Mouse (Mus musculus) liver, embryonic 12.5 days (tissue): ENCODE data around the gene Gdap2. TPM values are rescaled to one million over a fixed set of nuclear protein-coding genes. Genes with fewer than 3 reads are reported as not detected.

Experiments used
- ATAC-seq: fragments of 200-750 bp; cut with Nextera tagmentation; 2 replicates; pipeline ENCODE4 v1.8.0; 2017; ENCODE audit warnings: moderate number of reproducible peaks, mild to moderate bottlenecking, moderate library complexity
- H3K27ac ChIP-seq: fragments of 300-500 bp; sonication (generic); 2 replicates; pipeline ENCODE4 v1.5.1; 2016; ENCODE audit warnings: mild to moderate bottlenecking
- H3K27me3 ChIP-seq: fragments of 300-500 bp; sonication (generic); replicated peaks from 2 replicates; pipeline ENCODE4 v1.6.1; 2016; ENCODE audit warnings: mild to moderate bottlenecking, moderate library complexity
- H3K36me3 ChIP-seq: fragments of 300-500 bp; sonication (generic); 2 replicates; pipeline ENCODE4 v1.6.1; 2016; ENCODE audit warnings: mild to moderate bottlenecking, moderate library complexity
- H3K4me1 ChIP-seq: fragments of 300-500 bp; sonication (generic); 2 replicates; pipeline ENCODE4 v1.6.1; 2016
- H3K4me2 ChIP-seq: fragments of 300-500 bp; sonication (generic); 2 replicates; pipeline ENCODE4 v1.6.1; 2016; ENCODE audit warnings: mild to moderate bottlenecking, moderate library complexity
- H3K4me3 ChIP-seq: fragments of 300-500 bp; sonication (generic); 2 replicates; pipeline ENCODE4 v1.5.1; 2016; ENCODE audit warnings: mild to moderate bottlenecking, moderate library complexity
- H3K9ac ChIP-seq: fragments of 300-500 bp; sonication (generic); 2 replicates; pipeline ENCODE4 v1.6.1; 2016; ENCODE audit warnings: mild to moderate bottlenecking, moderate library complexity
- H3K9me3 ChIP-seq: fragments of 300-500 bp; sonication (generic); replicated peaks from 2 replicates; pipeline ENCODE4 v1.6.1; 2016; ENCODE audit warnings: mild to moderate bottlenecking, moderate library complexity
- WGBS: fragments of 180-500 bp; shearing (Covaris S2); methylation state at CpG from one replicate; pipeline ENCODE4 v1.1.7; 2016; ENCODE audit not compliant: insufficient replicate concordance; 5-methylcytosine and 5-hydroxymethylcytosine counted together
- polyA plus RNA-seq: library from polyadenylated mRNA; unstranded; fragments of >200 nt; fragmentation: Nextera tagmentation; extraction: Ambion mirVana; gene quantifications from 2 replicates; pipeline ENCODE4 v1.2.1, GENCODE M21; 2016

The Gdap2 gene
- polyA plus RNA-seq, 1 experiment from 2014 or later: 22.0 TPM

- Histone ChIP-seq H3K9me3 (no peaks in the 10 kb centered on the region), H3K27ac (no peak overlapping the region), H3K4me3 (no peak overlapping the region), H3K27me3 (no peaks in the 10 kb centered on the region), H3K4me2 (no peak overlapping the region), H3K36me3 (peaks cover 68% of the 10 kb centered on the region), H3K9ac (no peak overlapping the region), H3K4me1 (0 out of 2 replicates have a peak, but pooled peaks cover 6% of the 10 kb centered on the region)
- 55% methylated on average over 5 of the region's 5 CpGs for WGBS
- ATAC-seq: no peak
These were observed 32.0 kb downstream of the Gdap2 start for GRCm38 (mm10) chr3:100194210-100194609.

- H3K4me2 ChIP-seq: no peak overlapping the region
- WGBS: 88% methylated on average over 7 of the region's 7 CpGs
- no peaks in the 10 kb centered on the region for H3K9me3 ChIP-seq
- H3K27me3 ChIP-seq: no peaks in the 10 kb centered on the region
- H3K9ac ChIP-seq: no peak overlapping the region
- no peak overlapping the region for H3K27ac ChIP-seq
- no peaks in the 10 kb centered on the region for H3K4me1 ChIP-seq
- no peak overlapping the region for H3K4me3 ChIP-seq
- ATAC-seq: no peak
- H3K36me3 ChIP-seq: peaks cover 68% of the 10 kb centered on the region
These were observed 39.4 kb downstream of the Gdap2 start for GRCm38 (mm10) chr3:100201554-100201953.

- no peak for ATAC-seq
- Histone ChIP-seq H3K4me2 (no peak overlapping the region), H3K9me3 (no peaks in the 10 kb centered on the region), H3K27me3 (no peaks in the 10 kb centered on the region), H3K4me1 (no peaks in the 10 kb centered on the region), H3K9ac (no peak overlapping the region), H3K36me3 (peaks cover 43% of the 10 kb centered on the region), H3K4me3 (no peak overlapping the region), H3K27ac (no peak overlapping the region)
- WGBS: 63% methylated on average over 1 of the region's 1 CpGs
These were observed 44.8 kb downstream of the Gdap2 start for GRCm38 (mm10) chr3:100206973-100207372.

GRCm38 (mm10) chr3:100215469-100215868 is 53.3 kb downstream of the Gdap2 start:
- Histone ChIP-seq H3K4me1 (no peaks in the 10 kb centered on the region), H3K4me3 (no peak overlapping the region), H3K27ac (no peak overlapping the region), H3K9ac (no peak overlapping the region), H3K9me3 (no peaks in the 10 kb centered on the region), H3K36me3 (no peaks in the 10 kb centered on the region), H3K4me2 (no peak overlapping the region), H3K27me3 (no peaks in the 10 kb centered on the region)
- ATAC-seq: no peak
- 65% methylated on average over 5 of the region's 5 CpGs for WGBS

- no peak for ATAC-seq
- Histone ChIP-seq H3K27ac (no peak overlapping the region), H3K27me3 (no peaks in the 10 kb centered on the region), H3K4me1 (no peaks in the 10 kb centered on the region), H3K9ac (no peak overlapping the region), H3K36me3 (no peaks in the 10 kb centered on the region), H3K9me3 (no peaks in the 10 kb centered on the region), H3K4me2 (no peak overlapping the region), H3K4me3 (no peak overlapping the region)
- WGBS: 67% methylated on average over 12 of the region's 12 CpGs
These were observed 63.3 kb downstream of the Gdap2 start for GRCm38 (mm10) chr3:100225326-100225959.

- 35% methylated on average over 1 of the region's 1 CpGs for WGBS
- H3K4me3 ChIP-seq: no peak overlapping the region
- H3K27ac ChIP-seq: no peak overlapping the region
- no peak overlapping the region for H3K4me2 ChIP-seq
- ATAC-seq: no peak
- no peaks in the 10 kb centered on the region for H3K9me3 ChIP-seq
- no peaks in the 10 kb centered on the region for H3K27me3 ChIP-seq
- no peak overlapping the region for H3K9ac ChIP-seq
- no peaks in the 10 kb centered on the region for H3K36me3 ChIP-seq
- H3K4me1 ChIP-seq: no peaks in the 10 kb centered on the region
These were observed 65.3 kb downstream of the Gdap2 start for GRCm38 (mm10) chr3:100227509-100227908.

- no peak for ATAC-seq
- no peaks in the 10 kb centered on the region for H3K9me3 ChIP-seq
- 67% methylated on average over 3 of the region's 3 CpGs for WGBS
- H3K4me3 ChIP-seq: no peak overlapping the region
- no peak overlapping the region for H3K9ac ChIP-seq
- no peaks in the 10 kb centered on the region for H3K4me1 ChIP-seq
- no peak overlapping the region for H3K4me2 ChIP-seq
- no peak overlapping the region for H3K27ac ChIP-seq
- H3K36me3 ChIP-seq: no peaks in the 10 kb centered on the region
- H3K27me3 ChIP-seq: no peaks in the 10 kb centered on the region
These were observed 66.8 kb downstream of the Gdap2 start for GRCm38 (mm10) chr3:100228981-100229380.

- no peak overlapping the region for H3K4me2 ChIP-seq
- no peaks in the 10 kb centered on the region for H3K9me3 ChIP-seq
- H3K4me1 ChIP-seq: no peaks in the 10 kb centered on the region
- no peak overlapping the region for H3K4me3 ChIP-seq
- H3K36me3 ChIP-seq: no peaks in the 10 kb centered on the region
- H3K9ac ChIP-seq: no peak overlapping the region
- no peaks in the 10 kb centered on the region for H3K27me3 ChIP-seq
- no peak overlapping the region for H3K27ac ChIP-seq
- ATAC-seq: no peak
These were observed 74.7 kb downstream of the Gdap2 start for GRCm38 (mm10) chr3:100236725-100237436.

- no peaks in the 10 kb centered on the region for H3K36me3 ChIP-seq
- ATAC-seq: no peak
- H3K27ac ChIP-seq: no peak overlapping the region
- H3K9me3 ChIP-seq: no peaks in the 10 kb centered on the region
- no peak overlapping the region for H3K4me3 ChIP-seq
- whole genome bisulfite sequencing: 73% methylated on average over 4 of the region's 4 CpGs
- H3K4me1 ChIP-seq: no peaks in the 10 kb centered on the region
- H3K9ac ChIP-seq: no peak overlapping the region
- H3K4me2 ChIP-seq: no peak overlapping the region
- H3K27me3 ChIP-seq: no peaks in the 10 kb centered on the region
These were observed 80.0 kb downstream of the Gdap2 start for GRCm38 (mm10) chr3:100242230-100242629.

GRCm38 (mm10) chr3:100246286-100246825 is 84.2 kb downstream of the Gdap2 start:
- H3K36me3 ChIP-seq: no peaks in the 10 kb centered on the region
- H3K27me3 ChIP-seq: no peaks in the 10 kb centered on the region
- no peak overlapping the region for H3K27ac ChIP-seq
- H3K4me1 ChIP-seq: no peaks in the 10 kb centered on the region
- no peak overlapping the region for H3K4me3 ChIP-seq
- H3K4me2 ChIP-seq: no peak overlapping the region
- WGBS: 38% methylated on average over 4 of the region's 4 CpGs
- no peak for ATAC-seq
- H3K9me3 ChIP-seq: no peaks in the 10 kb centered on the region
- no peak overlapping the region for H3K9ac ChIP-seq
